Mouse (Mus musculus) right cerebral cortex, postnatal 36 days (tissue): ENCODE results near the gene Shroom3.
A peak's percentile ranks its signal among the peaks of the same experiment; 100 is the strongest.

Source experiments
- DNase-seq, 2 experiments: peaks; one replicate each; pipeline ENCODE4 v3.0.0; 2022; ENCODE audit warnings: low spot score in 2 of 2, mixed read lengths in 1 of 2

The Shroom3 gene

GRCm38 (mm10) chr5:92698131-92698836 is 15.0 kb downstream of the Shroom3 start:
- no peak for DNase-seq

GRCm38 (mm10) chr5:92698837-92699529 is 15.7 kb downstream of the Shroom3 start:
- no peak for DNase-seq

GRCm38 (mm10) chr5:92701750-92702149 is 18.5 kb downstream of the Shroom3 start:
- DNase-seq: no peak

GRCm38 (mm10) chr5:92703671-92704070 is 20.4 kb downstream of the Shroom3 start:
- DNase-seq: no peak

- no peak for DNase-seq
Measured at GRCm38 (mm10) chr5:92707921-92708491, 24.8 kb downstream of the Shroom3 start.

- no peak for DNase-seq
Measured at GRCm38 (mm10) chr5:92710779-92711178, 27.5 kb downstream of the Shroom3 start.

DNA sequence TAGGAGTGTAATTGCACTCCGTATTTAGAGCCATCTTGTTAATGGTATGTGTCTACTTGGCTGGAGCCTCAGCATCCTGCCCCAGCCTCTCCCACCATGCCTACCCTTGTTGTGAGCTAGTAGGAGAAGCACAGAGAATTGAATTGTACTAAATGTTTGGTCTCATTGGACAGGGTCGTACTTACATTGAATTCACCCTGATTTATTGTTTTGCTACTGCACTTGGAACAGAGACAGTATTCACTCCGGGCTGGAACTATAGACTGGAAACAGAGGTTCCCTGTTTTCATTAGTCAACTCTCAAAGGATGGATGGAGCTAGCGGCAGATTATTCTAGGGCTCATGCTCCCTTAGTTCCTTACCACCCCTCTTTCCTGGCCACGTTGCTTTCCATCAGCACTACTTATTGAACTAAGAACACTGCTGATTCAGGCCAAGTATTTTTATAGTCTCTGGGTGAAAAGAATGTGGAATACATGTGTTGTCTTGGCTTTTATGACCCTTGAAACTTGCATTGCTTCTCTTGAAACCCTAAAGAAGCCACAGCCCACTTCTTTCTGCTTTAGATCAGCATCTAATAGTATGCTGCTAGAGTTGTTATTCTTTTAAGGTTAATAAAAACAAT is 28.5 kb downstream of the Shroom3 start:
- no peak for DNase-seq

DNA sequence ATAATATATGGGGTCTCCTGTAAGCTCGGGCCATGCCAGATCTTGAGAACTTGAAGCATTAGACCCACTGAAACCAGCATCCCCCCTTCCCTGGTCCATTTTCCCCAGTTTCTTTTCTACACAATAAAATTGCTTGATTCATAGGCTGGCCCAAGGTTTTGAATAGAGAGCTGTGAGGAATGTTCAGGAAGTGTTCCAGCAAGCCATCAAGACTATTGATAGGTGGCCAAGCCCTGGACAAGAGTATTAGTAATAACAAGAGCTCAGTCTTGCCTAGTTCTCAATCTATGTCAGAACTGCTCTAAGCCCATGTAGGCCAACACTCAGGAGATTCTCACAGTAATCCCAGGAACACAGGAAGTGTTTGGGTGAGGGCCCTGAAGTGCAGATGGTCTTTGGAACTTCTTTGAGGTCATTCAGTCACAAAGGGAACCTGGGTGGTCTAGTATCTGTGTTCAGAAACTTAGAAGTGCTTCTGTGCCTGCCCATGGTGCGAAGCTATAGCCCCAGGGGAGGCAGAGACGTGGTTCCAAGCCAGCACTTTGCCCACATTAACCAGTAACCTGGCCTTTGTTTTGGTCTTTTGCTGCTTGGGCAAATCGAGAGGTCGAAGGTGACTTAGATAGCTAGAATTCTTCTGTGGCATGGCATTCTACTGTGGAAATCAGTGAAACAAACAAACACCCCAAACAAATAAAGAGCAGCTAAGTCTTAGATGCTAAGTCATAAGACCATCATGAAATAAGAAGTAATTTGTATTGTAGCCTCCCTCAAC is 29.6 kb downstream of the Shroom3 start:
- DNase-seq: no peak

DNA sequence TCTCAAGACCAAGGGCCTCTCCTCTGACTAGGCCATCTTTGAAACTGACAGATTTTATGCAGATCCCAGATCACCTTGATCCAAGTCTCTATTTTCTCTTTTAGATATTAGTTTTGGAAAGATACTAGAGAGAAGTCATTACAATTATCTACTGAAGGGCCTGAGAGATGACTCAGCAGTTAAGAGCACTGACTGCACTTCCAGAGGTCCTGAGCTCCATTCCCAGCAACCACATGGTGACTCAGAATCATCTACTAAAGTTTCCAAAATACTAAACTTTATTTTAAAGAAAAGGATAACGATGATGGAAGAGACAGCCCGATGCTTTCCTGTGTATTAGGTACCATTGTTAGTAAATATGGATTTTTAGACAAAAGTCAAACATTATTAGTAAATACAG is 31.7 kb downstream of the Shroom3 start:
- DNase-seq: no peak

DNA sequence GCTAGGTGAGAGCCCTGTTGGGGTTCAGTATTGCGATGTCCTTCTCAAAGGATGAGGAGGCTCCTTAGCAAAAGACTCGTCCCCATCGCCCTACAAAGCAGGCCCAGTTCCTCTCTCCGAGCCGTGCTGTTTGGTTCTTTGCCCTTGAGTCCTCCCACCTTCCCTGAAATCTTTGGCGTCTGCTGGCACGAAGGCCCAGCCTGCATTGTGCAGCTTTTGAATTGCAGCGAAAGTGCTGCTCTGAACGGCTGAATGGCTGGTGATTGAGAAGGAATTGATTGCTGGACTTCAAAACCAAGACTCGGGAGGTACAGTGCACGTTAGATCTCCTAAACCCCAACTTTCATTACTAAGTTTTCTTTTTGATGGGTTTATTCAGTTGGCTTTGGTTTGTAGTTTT is 32.1 kb downstream of the Shroom3 start:
- no peak for DNase-seq

DNA sequence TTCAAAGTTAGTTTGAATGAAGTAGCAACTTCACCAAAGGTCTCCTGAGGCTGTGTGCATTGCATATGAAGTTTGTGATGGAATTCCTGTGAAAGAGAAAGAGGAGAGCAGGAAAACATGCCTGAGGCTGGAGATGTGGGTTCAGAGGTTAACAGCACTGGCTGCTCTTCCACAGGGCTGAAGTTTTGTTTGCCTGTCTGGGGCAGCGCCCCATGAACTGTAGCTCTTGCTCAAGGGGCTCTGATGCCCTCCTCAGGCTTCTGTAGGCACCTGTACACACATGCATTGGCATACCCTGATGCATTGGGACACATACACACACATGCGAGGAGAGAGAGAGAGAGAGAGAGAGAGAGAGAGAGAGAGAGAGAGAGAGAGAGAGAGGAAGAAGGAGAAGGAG is 32.7 kb downstream of the Shroom3 start:
- no peak for DNase-seq

DNA sequence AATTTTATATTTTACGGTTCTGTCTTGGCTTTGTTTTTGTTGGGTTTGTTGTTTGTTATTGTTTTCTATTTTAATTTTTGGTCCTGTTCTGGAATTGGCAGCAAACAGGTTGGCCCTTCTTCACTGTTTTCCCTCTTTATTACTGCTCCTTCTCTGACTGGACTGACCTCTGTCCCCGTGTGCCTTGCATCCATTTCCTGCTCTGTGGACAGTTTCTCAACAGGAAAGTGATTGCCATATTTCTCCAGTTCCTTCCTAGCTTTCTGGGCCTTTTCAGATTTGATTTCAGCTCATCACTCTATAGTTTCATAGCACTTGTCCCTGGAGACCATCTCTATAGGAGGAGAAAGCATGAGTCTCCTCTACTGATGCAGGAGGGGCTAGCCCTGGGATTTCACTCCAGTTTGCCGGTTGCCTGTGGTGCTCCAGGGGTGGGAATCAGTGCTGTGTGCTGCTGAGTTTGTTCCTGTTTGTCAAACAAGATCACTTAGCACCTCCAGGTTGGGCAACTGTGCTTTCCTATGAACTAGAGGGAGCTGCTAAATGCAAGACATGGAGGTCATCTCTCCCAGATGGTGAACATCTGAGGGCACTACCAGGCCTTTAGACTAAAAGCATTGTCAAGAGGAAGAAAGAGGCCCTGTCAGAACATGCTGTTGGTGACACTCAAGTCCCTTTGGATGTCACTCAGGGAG is 34.6 kb downstream of the Shroom3 start:
- no peak for DNase-seq

GRCm38 (mm10) chr5:92718856-92719255 is 35.6 kb downstream of the Shroom3 start:
- no peak for DNase-seq

DNA sequence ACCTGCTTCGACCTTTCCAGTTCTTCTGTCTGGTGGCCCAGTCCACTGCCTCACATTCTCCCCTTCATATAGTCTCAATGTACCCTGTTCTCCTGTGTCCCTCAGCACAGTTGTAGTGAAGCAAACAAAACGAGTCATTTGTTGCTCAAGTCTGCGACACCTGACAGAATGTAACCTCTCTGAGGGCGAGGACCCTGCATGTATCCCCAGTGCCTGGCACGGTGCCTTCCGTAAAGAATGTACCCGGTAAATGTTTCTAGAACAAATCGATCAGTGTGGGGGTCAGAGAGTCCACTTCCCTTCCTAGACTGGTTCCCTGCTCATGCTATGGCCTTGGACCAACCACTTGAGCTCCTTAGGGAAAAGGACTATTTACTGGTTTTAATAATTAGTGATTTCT is 38.4 kb downstream of the Shroom3 start:
- no peak for DNase-seq

GRCm38 (mm10) chr5:92725935-92726334 is 42.7 kb downstream of the Shroom3 start:
- DNase-seq: peak; percentile 27 to 32

- peak; percentile 12 to 23 for DNase-seq
Measured at GRCm38 (mm10) chr5:92728252-92728828, 45.1 kb downstream of the Shroom3 start.

DNA sequence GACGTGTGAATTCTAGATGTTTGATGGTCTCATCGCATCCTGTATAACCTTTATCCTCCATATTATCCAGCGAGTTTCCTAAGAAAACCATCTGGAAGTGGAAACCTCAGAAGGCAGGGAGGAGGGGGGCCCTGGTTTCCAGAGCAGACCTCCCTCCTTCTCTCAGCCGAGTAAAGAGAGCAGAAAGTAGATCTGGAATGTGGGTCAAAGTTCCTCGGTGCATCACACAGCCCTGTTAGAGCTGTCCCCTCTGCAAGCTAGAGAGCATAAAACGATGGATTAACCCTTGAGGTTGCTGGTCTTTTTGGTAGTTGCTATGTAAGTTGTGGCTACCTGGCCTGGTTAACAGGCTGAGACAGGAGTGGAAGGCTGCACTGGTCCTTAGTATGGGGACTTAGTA is 46.0 kb downstream of the Shroom3 start:
- DNase-seq: no peak

- DNase-seq: no peak
Measured at GRCm38 (mm10) chr5:92741802-92742201, 58.6 kb downstream of the Shroom3 start.

- no peak for DNase-seq
Measured at GRCm38 (mm10) chr5:92742701-92743100, 59.5 kb downstream of the Shroom3 start.

DNA sequence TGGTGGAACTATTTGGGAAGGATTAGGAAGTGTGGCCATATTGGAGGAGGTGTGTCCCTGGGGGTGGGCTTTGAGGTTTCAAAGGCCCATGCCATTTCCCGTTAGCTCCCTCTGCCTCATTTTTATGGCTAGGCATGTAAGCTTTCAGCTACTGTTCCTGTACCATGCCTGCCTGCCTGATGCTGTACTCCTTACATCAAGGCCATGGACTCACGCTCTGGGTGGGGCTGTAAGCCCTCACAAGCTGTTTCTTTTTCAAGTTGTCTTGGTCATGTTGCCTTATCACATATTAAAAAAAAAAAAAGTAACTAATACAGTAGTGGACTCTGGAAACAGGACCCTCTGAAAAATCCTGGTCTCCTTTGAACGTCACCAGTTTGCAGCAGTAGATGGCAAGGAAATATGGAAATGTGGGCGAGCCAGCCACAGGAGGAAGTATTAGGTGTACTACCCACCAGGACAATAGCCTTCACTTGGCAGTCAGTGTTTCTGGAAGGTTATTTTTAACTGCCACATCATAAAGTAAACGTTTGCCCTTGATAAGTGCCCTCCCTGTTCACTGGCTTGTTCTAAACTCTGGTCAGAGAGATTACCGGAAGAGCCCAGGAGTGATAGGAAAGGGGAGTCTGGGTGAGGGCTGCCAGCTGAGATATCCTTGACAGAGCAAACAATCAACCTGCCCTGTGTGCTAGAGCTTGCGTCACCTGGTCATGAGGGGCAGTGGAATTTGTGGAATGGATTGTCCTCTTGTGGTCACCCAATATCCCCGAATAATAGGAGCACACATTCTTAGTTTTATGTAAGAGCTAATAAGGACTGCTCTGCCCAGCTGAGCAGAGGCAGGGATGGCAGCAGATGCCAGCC is 62.4 kb downstream of the Shroom3 start:
- no peak for DNase-seq
